Mouse (Mus musculus) monocyte, adult 59 days (primary cell): Measurements from ENCODE around the gene Dand5. TPM values are rescaled to one million over a fixed set of nuclear protein-coding genes. Genes with fewer than 3 reads are reported as not detected.

Experiments used
- total RNA-seq, 2 experiments: library from RNA; stranded (reverse); gene quantifications; one replicate each; pipeline ENCODE4 v1.2.4; 2023

Dand5 gene
- 1 to 10 TPM; 2.0 to 3.1 TPM for total RNA-seq

GRCm38 (mm10) chr8:84822723-84823122 is at the start of gene Dand5:
Gene Dand5 (minus strand): TSS chr8:84822823.

GRCm38 (mm10) chr8:84871376-84872308 is 49.0 kb upstream of the Dand5 start, which contains the start of gene Syce2:
Gene Syce2 (plus strand): TSS chr8:84872111.

GRCm38 (mm10) chr8:84856864-84857441 is 34.3 kb upstream of the Dand5 start, which contains the start of gene Farsa:
Gene Farsa (plus strand): TSS chr8:84856989.

GRCm38 (mm10) chr8:84846722-84847572 is 24.3 kb upstream of the Dand5 start, which contains the start of gene Calr:
Gene Calr (minus strand): TSS chr8:84846934.

GRCm38 (mm10) chr8:84840248-84840999 is 17.8 kb upstream of the Dand5 start, which contains the start of gene Rad23a:
Gene Rad23a (minus strand): TSS chr8:84840665.

GRCm38 (mm10) chr8:84831490-84831889 is 8.9 kb upstream of the Dand5 start, which contains the start of gene Gadd45gip1:
Gene Gadd45gip1 (plus strand): TSS chr8:84831522.

GRCm38 (mm10) chr8:84799999-84800831 is 22.4 kb downstream of the Dand5 start, which contains the start of gene Nfix:
Gene Nfix (minus strand): TSS chr8:84800344.

Other genes with a start within 250 kb of the Dand5 start
- gene Ier2, start 160.0 kb downstream of the Dand5 start, total RNA-seq: 100 to 1,000 TPM; 572 to 666 TPM
- gene Trmt1, start 136.5 kb downstream of the Dand5 start, total RNA-seq: 10 to 100 TPM; 60.9 to 69.0 TPM
- 10 to 100 TPM; 41.9 to 47.7 TPM for gene Nacc1, start 135.0 kb downstream of the Dand5 start, total RNA-seq
- gene Lyl1, start 121.4 kb downstream of the Dand5 start, total RNA-seq: 100 to 1,000 TPM; 186 to 189 TPM
- gene G430095P16Rik, start 99.8 kb downstream of the Dand5 start, total RNA-seq: 10 to 100 TPM; 16.5 to 21.5 TPM
- 10 to 100 TPM; 63.7 to 72.8 TPM for gene Nfix, start 22.5 kb downstream of the Dand5 start, total RNA-seq
- 10 to 100 TPM in 1 of 2 experiments, 1 to 10 TPM in 1; 8.9 to 10.1 TPM for gene Gadd45gip1, start 8.7 kb upstream of the Dand5 start, total RNA-seq
- 10 to 100 TPM; 52.4 to 52.7 TPM for gene Rad23a, start 17.8 kb upstream of the Dand5 start, total RNA-seq
- 100 to 1,000 TPM; 632 to 634 TPM for gene Calr, start 24.1 kb upstream of the Dand5 start, total RNA-seq
- gene Farsa, start 34.2 kb upstream of the Dand5 start, total RNA-seq: 10 to 100 TPM; 43.6 to 47.8 TPM
- 1 to 10 TPM; 4.1 to 5.1 TPM for gene Syce2, start 49.3 kb upstream of the Dand5 start, total RNA-seq
- gene Gcdh, start 71.1 kb upstream of the Dand5 start, total RNA-seq: 1 to 10 TPM; 7.1 to 9.3 TPM
- gene Klf1, start 79.1 kb upstream of the Dand5 start, total RNA-seq: not detected
- 10 to 100 TPM; 61.0 to 66.0 TPM for gene Dnase2a, start 85.7 kb upstream of the Dand5 start, total RNA-seq
- under 1 TPM; 0.29 to 0.33 TPM for gene Mast1, start 114.5 kb upstream of the Dand5 start, total RNA-seq
- gene Rtbdn, start 124.2 kb upstream of the Dand5 start, total RNA-seq: not detected
- not detected for gene Gm49661, start 146.6 kb upstream of the Dand5 start, total RNA-seq
- gene Prdx2, start 146.8 kb upstream of the Dand5 start, total RNA-seq: 100 to 1,000 TPM; 104 to 107 TPM
- 10 to 100 TPM; 28.9 to 32.3 TPM for gene Rnaseh2a, start 146.9 kb upstream of the Dand5 start, total RNA-seq
- 1,000 to 10,000 TPM; 1,590 to 1,695 TPM for gene Junb, start 155.9 kb upstream of the Dand5 start, total RNA-seq
- gene Hook2, start 167.8 kb upstream of the Dand5 start, total RNA-seq: 1 to 10 TPM; 2.8 to 3.2 TPM
- gene Best2, start 191.7 kb upstream of the Dand5 start, total RNA-seq: not detected
- 10 to 100 TPM; 65.2 to 76.3 TPM for gene Asna1, start 202.5 kb upstream of the Dand5 start, total RNA-seq
- gene Trir, start 204.0 kb upstream of the Dand5 start, total RNA-seq: 100 to 1,000 TPM; 154 to 166 TPM
- 10 to 100 TPM; 37.3 to 54.7 TPM for gene Tnpo2, start 214.1 kb upstream of the Dand5 start, total RNA-seq
- 1 to 10 TPM; 4.2 to 6.3 TPM for gene Fbxw9, start 237.2 kb upstream of the Dand5 start, total RNA-seq
- gene Gm5741, start 245.2 kb upstream of the Dand5 start, total RNA-seq: not detected
- gene Dhps, start 248.9 kb upstream of the Dand5 start, total RNA-seq: 10 to 100 TPM; 55.7 to 74.6 TPM